Mouse (Mus musculus) heart, adult 2 months (tissue): Measurements from ENCODE around the gene Fanci. TPM values are rescaled to one million over a fixed set of nuclear protein-coding genes. Genes with fewer than 3 reads are reported as not detected.

Source experiments
- DNase-seq, 2 experiments: peaks; one replicate each; pipeline ENCODE4 v3.0.0; 2021
- H3K27ac ChIP-seq: fragments of 200-600 bp; 2 replicates; pipeline ENCODE4 v1.8.1; 2022
- H3K27me3 ChIP-seq: fragments of 200-500 bp; 2 replicates; pipeline ENCODE4 v1.6.1; 2012; ENCODE audit warnings: mild to moderate bottlenecking, low read length, inconsistent platforms, mixed read lengths; ENCODE audit not compliant: control insufficient read depth, insufficient read depth
- H3K36me3 ChIP-seq: fragments of 200-500 bp; 2 replicates; pipeline ENCODE4 v1.6.1; 2012; ENCODE audit warnings: low read length, inconsistent platforms; ENCODE audit not compliant: control insufficient read depth, insufficient read depth
- H3K4me1 ChIP-seq: fragments of 200-500 bp; 2 replicates; pipeline ENCODE4 v1.6.1; 2011; ENCODE audit warnings: low read length; ENCODE audit not compliant: control insufficient read depth, insufficient read depth
- H3K4me3 ChIP-seq: fragments of 200-600 bp; 2 replicates; pipeline ENCODE4 v1.8.1; 2022
- H3K79me2 ChIP-seq: fragments of 200-500 bp; replicated peaks from 2 replicates; pipeline ENCODE4 v1.6.1; 2012; ENCODE audit warnings: mild to moderate bottlenecking, inconsistent platforms, low read length, moderate library complexity, mixed read lengths; ENCODE audit not compliant: control insufficient read depth, insufficient read depth
- H3K9ac ChIP-seq: fragments of 200-500 bp; 2 replicates; pipeline ENCODE4 v1.6.1; 2012; ENCODE audit warnings: low read depth, mild to moderate bottlenecking, control low read depth, inconsistent platforms, low read length, mixed read lengths
- CTCF ChIP-seq: fragments of 200-600 bp; IDR thresholded peaks from 2 replicates; pipeline ENCODE4 v1.8.1; 2022; ENCODE audit warnings: antibody characterized with exemption, mild to moderate bottlenecking, moderate library complexity
- EP300 ChIP-seq: fragments of 200-500 bp; IDR thresholded peaks from 2 replicates; pipeline ENCODE4 v1.6.1; 2011; ENCODE audit warnings: low read depth, low read length, control low read depth; ENCODE audit not compliant: insufficient read depth
- POLR2A ChIP-seq: fragments of 200-500 bp; IDR thresholded peaks from 2 replicates; pipeline ENCODE4 v1.6.1; 2011; ENCODE audit warnings: mild to moderate bottlenecking, low read depth, low read length, control low read depth; ENCODE audit not compliant: insufficient read depth
- WGBS: fragments of 180-500 bp; shearing (Covaris S2); methylation state at CpG from one replicate; pipeline ENCODE4 v1.1.7; 2018; 5-methylcytosine and 5-hydroxymethylcytosine counted together
- intact Hi-C: fragments of 180-260 bp; cut with DNase I; formaldehyde crosslinking; loops from one replicate; pipeline ENCODE4 v1.15.1; 2025
- polyA plus RNA-seq: library from polyadenylated mRNA; depleted of rRNA; stranded (reverse); fragments of >200 nt; gene quantifications from 2 replicates; pipeline ENCODE4 v1.2.3, GENCODE M21; 2012
- total RNA-seq, 2 experiments: library from RNA; stranded (reverse); gene quantifications; 2 replicates each; pipeline ENCODE4 v1.2.3; 2021

Fanci gene
- total and polyA plus RNA-seq, 3 experiments = 0.08 to 0.34 (median 0.23) TPM

DNA sequence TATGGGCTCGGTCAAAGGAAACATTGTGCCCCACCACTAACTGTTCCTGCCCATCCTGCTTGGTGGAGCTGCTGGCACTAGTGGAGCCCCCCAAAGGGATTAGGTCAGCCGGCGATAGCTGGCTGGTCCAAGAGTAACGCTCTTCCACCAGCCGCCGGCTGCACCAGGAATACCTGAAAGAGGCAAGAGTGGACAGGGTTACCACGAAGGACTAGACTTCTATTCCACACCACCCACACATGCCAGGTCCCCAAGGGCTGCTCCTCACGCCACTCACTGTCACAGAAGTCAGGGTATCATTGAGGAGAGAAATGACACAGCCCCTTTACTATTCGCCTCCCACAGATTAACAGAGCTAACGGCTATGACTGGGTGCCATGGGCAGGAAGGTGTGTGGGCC lies 70.0 kb downstream of the Fanci start:
- H3K27me3 ChIP-seq = no peaks in the 10 kb centered on the region

DNA sequence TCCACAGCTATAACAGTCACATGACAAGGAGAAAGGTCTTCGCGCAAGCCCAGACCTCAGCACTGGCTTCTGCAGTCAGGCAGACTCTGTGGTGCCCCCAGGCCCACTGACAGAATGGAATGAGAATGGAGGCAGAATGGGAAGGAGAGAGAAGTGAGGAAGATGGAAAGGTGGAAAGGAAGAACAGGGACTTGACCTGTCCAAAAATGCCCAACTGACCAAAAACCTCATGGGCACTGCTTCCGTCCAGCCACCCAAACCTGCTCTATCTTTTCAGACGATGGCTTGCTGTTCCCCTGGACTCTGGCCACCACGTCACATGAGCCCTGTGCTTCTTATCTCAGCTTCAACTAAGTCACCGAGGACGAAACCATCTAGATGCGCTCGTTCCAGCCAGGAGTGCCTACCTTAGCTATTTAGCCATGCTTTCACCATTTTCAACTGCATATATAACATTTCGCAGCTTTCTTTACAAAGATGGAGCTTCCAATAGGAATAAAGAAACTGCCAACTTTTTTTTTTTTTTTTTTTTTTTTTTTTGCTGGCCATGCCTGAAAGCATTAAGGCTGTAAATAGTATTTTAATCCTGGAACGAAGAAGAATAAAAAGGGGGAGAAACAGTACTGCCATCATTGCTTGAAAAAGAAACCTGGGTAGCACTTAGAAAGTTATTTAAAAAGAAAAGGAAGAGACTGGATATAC lies 71.8 kb downstream of the Fanci start:
- intact Hi-C loops = loop anchor here (2.0 to 10.0 kb wide), 2 partner anchors 71 to 189 kb away; partner anchors contain the start of gene Abhd2
- H3K4me3 ChIP-seq = no peak overlapping the region
- no peaks in the 10 kb centered on the region for H3K79me2 ChIP-seq
- no peaks in the 10 kb centered on the region for H3K27me3 ChIP-seq
- WGBS = 68% methylated on average over 11 of the region's 11 CpGs
- no peak for TF ChIP-seq EP300
- TF ChIP-seq CTCF = no peak
- TF ChIP-seq POLR2A = no peak
- peaks cover 6% of the 10 kb centered on the region for H3K4me1 ChIP-seq
- H3K9ac ChIP-seq = no peak overlapping the region
- no peaks in the 10 kb centered on the region for H3K36me3 ChIP-seq
- H3K27ac ChIP-seq = no peak overlapping the region
- no peak for DNase-seq

More for the DNA sequence above, 70.0 kb downstream of the Fanci start:
- Histone ChIP-seq H3K79me2 (no peaks in the 10 kb centered on the region), H3K27ac (no peak overlapping the region), H3K9ac (no peak overlapping the region), H3K36me3 (no peaks in the 10 kb centered on the region), H3K4me1 (peaks cover 6% of the 10 kb centered on the region), H3K4me3 (no peak overlapping the region)
- DNase-seq = no peak
- TF ChIP-seq CTCF (no peak), POLR2A (no peak), EP300 (no peak)
- WGBS = 90% methylated on average over 10 of the region's 10 CpGs
- intact Hi-C loops = loop anchor here (10.0 kb wide), 1 partner anchor 187 kb away; the partner anchor contains the start of gene Abhd2

DNA sequence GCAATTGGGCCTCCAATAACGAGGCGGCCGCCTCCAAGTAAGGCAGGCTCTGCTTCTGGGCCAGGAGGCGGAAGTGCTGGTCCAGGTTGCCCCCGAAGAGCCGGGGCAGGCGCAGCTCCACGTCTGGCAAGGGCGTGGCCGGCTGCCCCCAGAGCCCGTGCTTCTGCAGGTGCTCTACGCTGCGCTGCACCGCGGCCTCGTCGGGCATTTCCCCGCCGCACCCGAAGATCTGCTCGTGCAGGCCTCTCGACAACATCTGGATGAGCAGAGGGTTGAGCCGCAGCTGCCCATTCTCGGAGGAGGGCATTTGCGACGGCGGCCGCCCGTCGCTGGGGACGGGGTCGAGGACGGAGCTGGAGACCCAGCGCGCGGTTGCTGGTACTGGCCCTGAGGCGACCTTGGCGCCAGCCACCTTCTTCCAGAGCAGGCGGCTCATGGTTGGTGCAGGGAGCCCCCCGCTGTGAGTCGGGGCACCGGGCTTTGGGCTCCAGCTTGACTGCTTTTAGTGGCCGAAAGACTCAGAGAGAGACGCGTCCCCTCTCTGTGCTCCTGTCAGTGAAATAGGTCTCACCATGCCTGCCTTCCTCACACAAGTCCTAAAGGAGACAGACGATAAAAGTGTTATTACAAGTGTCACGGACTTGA lies 73.2 kb downstream of the Fanci start:
- H3K36me3 ChIP-seq = no peaks in the 10 kb centered on the region
- H3K4me1 ChIP-seq = peaks cover 6% of the 10 kb centered on the region
- no peak for TF ChIP-seq EP300
- no peak for TF ChIP-seq CTCF
- TF ChIP-seq POLR2A = no peak
- H3K27ac ChIP-seq = peak overlapping the region; percentile 90
- H3K4me3 ChIP-seq = peak overlapping the region; percentile 94
- peak in 1 of 2 experiments; percentile 35 for DNase-seq
- H3K79me2 ChIP-seq = no peaks in the 10 kb centered on the region
- 23% methylated on average over 47 of the region's 47 CpGs for WGBS
- intact Hi-C loops = loop anchor here (2.0 to 10.0 kb wide), 4 partner anchors 72 to 318 kb away; partner anchors contain the start of genes Abhd2 and Mfge8
- H3K27me3 ChIP-seq = no peaks in the 10 kb centered on the region
- peak overlapping the region; percentile 80 for H3K9ac ChIP-seq

DNA sequence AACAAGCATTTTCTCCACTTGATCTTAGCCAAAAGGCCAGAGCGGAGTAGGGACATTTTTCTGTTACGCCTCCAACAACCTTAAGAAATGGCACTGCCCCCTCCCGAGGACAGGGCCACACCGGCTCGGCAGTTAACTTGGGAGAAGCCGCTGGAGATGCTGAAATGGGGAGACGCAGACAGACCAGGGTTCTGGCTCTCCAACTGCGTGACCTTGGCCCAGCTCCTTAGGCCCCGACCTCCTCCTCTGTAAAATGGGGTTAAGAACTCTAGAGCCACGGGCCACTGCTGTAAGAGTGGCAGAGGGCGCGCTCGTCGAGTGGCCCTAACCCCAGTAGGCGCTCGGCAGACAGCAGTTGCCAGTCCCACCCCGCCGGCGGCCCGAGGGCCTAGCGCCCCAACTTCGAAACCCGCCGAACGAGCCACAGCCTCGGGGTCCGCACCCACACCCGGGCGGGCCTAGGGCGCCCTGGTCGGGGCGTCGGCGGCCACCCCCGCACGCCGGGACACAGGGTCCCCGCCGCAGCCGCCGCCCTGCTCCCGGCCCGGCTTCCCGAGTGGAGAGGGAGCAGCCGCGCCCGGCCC lies 73.8 kb downstream of the Fanci start:
- no peaks in the 10 kb centered on the region for H3K79me2 ChIP-seq
- peak overlapping the region; percentile 94 for H3K4me3 ChIP-seq
- H3K36me3 ChIP-seq = no peaks in the 10 kb centered on the region
- H3K4me1 ChIP-seq = peaks cover 6% of the 10 kb centered on the region
- H3K27me3 ChIP-seq = no peaks in the 10 kb centered on the region
- TF ChIP-seq CTCF (no peak), POLR2A (no peak), EP300 (no peak)
- peak overlapping the region; percentile 80 for H3K9ac ChIP-seq
- peak overlapping the region; percentile 90 for H3K27ac ChIP-seq
- WGBS = under 1% methylated on average over 47 of the region's 47 CpGs
- DNase-seq = no peak
- intact Hi-C loops = loop anchor here (2.0 to 10.0 kb wide), 4 partner anchors 73 to 318 kb away; partner anchors contain the start of genes Abhd2 and Mfge8

DNA sequence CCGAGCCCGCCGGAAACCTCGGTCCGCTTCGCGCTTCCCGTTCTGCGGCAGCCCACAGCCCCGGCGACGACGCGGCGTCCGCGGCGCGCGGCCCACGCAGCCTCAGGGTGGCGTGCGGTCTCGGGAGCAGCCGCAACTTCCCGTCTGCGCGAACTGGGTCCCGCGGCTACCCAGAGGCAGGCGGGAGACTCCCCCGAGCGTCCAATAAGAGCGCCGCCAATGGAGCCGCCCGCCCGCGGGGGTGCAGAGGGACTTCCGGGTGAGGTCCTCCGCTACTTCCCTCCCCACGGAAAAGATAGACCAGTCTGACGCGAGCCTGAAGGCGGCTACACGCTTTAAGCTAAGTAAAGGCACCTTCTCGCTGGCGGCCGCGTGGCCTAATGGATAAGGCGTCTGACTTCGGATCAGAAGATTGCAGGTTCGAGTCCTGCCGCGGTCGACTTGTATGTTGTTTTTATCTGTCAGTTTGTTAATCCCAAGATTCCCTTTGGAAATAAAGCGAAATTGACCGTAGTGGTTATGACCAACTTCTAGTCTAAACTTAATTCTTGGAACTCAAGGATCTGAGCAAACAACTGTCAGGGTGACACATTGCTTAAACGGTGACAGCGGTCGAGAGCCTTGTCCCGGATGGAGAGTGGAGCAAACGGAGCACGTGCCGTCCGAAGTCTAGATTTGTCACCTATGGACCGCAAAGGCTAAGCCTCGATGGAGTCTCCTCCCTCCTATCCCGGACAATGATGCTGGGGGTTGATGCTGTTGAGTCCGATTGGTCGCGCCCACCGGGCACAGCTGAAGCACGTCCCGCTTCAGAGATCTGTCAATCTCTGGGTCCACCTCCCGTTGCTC lies 74.5 kb downstream of the Fanci start, which contains the start of gene Polg:
Polg (minus strand) TSS at position 310 of the 849 bp plus-strand sequence.
- H3K36me3 ChIP-seq = no peaks in the 10 kb centered on the region
- TF ChIP-seq CTCF = peak; percentile 22
- TF ChIP-seq EP300 = peak; percentile 98
- peak; percentile 77; the same call in 1 of the 2 replicates for TF ChIP-seq POLR2A
- intact Hi-C loops = loop anchor here (5.0 to 10.0 kb wide), 3 partner anchors 94 to 319 kb away; partner anchors contain the start of genes Abhd2 and Mfge8
- H3K4me3 ChIP-seq = peak within 1 kb of the TSS; percentile 94
- peak within 1 kb of the TSS; percentile 90 for H3K27ac ChIP-seq
- WGBS = under 1% methylated on average over 76 of the region's 76 CpGs
- H3K27me3 ChIP-seq = no peaks in the 10 kb centered on the region
- H3K9ac ChIP-seq = peak within 1 kb of the TSS; percentile 80
- H3K4me1 ChIP-seq = peaks cover 6% of the 10 kb centered on the region
- DNase-seq = peak; percentile 99
- no peaks in the 10 kb centered on the region for H3K79me2 ChIP-seq
